ENCODE assay signal across 8 mouse cellular contexts in the genomic region with DNA sequence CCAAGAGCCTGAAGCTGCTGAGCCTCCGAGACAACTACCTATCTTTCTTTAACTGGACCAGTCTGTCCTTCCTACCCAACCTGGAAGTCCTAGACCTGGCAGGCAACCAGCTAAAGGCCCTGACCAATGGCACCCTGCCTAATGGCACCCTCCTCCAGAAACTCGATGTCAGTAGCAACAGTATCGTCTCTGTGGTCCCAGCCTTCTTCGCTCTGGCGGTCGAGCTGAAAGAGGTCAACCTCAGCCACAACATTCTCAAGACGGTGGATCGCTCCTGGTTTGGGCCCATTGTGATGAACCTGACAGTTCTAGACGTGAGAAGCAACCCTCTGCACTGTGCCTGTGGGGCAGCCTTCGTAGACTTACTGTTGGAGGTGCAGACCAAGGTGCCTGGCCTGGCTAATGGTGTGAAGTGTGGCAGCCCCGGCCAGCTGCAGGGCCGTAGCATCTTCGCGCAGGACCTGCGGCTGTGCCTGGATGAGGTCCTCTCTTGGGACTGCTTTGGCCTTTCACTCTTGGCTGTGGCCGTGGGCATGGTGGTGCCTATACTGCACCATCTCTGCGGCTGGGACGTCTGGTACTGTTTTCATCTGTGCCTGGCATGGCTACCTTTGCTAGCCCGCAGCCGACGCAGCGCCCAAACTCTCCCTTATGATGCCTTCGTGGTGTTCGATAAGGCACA. TPM values are rescaled to one million over a fixed set of nuclear protein-coding genes. Genes with fewer than 3 reads are reported as not detected.
DNase-seq lines count a peak whose midpoint lies in the region; ATAC-seq and TF ChIP-seq lines count a peak whose summit lies in the region.

No protein-coding gene starts in this region.

- ATAC-seq in kidney, embryonic 14.5 days (ENCODE audit: low FRiP score, low TSS enrichment), result peak; percentile 17; the same call in 1 of the 2 replicates
- peak; percentile 17; the same call in 1 of the 2 replicates for ATAC-seq in hindbrain, embryonic 14.5 days (ENCODE audit: low FRiP score)
- peak; percentile 51 for ATAC-seq in midbrain, embryonic 13.5 days

- H3K27me3 ChIP-seq in kidney, embryonic 14.5 days (ENCODE audit: control insufficient read depth, insufficient read depth, low read length), result peaks cover 4% of the 10 kb centered on the region; the same call in 1 of the 2 replicates
- peaks cover 5% of the 10 kb centered on the region; the same call in 1 of the 2 replicates for H3K27me3 ChIP-seq in hindbrain, embryonic 14.5 days (ENCODE audit: control insufficient read depth, insufficient read depth, low read length)
- peaks cover 15% of the 10 kb centered on the region for H3K27me3 ChIP-seq in midbrain, embryonic 13.5 days

- peak overlapping the region; percentile 31 for H3K4me3 ChIP-seq in kidney, embryonic 14.5 days (ENCODE audit: low read length)
- H3K4me3 ChIP-seq in cortical plate, adult 2 months (ENCODE audit: insufficient read depth, low read length), result peak overlapping the region; percentile 23; the same call in 1 of the 2 replicates
- H3K4me3 ChIP-seq in hindbrain, embryonic 14.5 days (replicated peaks; ENCODE audit: low read length), result peak overlapping the region; percentile 33
- H3K4me3 ChIP-seq in midbrain, embryonic 13.5 days (replicated peaks), result peak overlapping the region; percentile 40

- H3K27ac ChIP-seq in kidney, embryonic 14.5 days (ENCODE audit: low read depth, low read length), result no peak overlapping the region; the same call in 1 of the 2 replicates
- H3K27ac ChIP-seq in cortical plate, adult 2 months (ENCODE audit: insufficient read depth, low read length), result no peak overlapping the region
- H3K27ac ChIP-seq in hindbrain, embryonic 14.5 days, result no peak overlapping the region
- no peak overlapping the region for H3K27ac ChIP-seq in midbrain, embryonic 13.5 days

- peak overlapping the region; percentile 34; the same call in 1 of the 2 replicates for H3K9ac ChIP-seq in kidney, embryonic 14.5 days (ENCODE audit: low read depth, low read length)
- H3K9ac ChIP-seq in hindbrain, embryonic 14.5 days, result peak overlapping the region; percentile 63
- peak overlapping the region; percentile 63 for H3K9ac ChIP-seq in midbrain, embryonic 13.5 days (replicated peaks)

- no peak for TF ChIP-seq POLR2A in cortical plate, adult 2 months (IDR thresholded peaks at IDR 0.05; ENCODE audit: extremely low read depth, insufficient read depth, low read length)

- no peak for DNase-seq in kidney, postnatal 4 days
- no peak for DNase-seq in hindbrain, embryonic 14.5 days (ENCODE audit: low spot score)
- no peak for DNase-seq in cerebellum, adult 11-12 months
- no peak for DNase-seq in yolk sac, embryonic 10.5 days (ENCODE audit: low spot score)
- no peak for DNase-seq in thymus, postnatal 0 days (ENCODE audit: low spot score)

- H3K4me2 ChIP-seq in kidney, embryonic 14.5 days (replicated peaks; ENCODE audit: low read depth, low read length), result peak overlapping the region; percentile 64
- H3K4me2 ChIP-seq in hindbrain, embryonic 14.5 days (replicated peaks), result peak overlapping the region; percentile 75
- peak overlapping the region; percentile 69 for H3K4me2 ChIP-seq in midbrain, embryonic 13.5 days (replicated peaks)

- H3K36me3 ChIP-seq in kidney, embryonic 14.5 days (ENCODE audit: control insufficient read depth, insufficient read depth, low read length), result no peaks in the 10 kb centered on the region
- no peaks in the 10 kb centered on the region for H3K36me3 ChIP-seq in hindbrain, embryonic 14.5 days (replicated peaks; ENCODE audit: control insufficient read depth, insufficient read depth)
- no peaks in the 10 kb centered on the region for H3K36me3 ChIP-seq in midbrain, embryonic 13.5 days

- H3K4me1 ChIP-seq in kidney, embryonic 14.5 days (ENCODE audit: control insufficient read depth, insufficient read depth, low read length), result peaks cover 18% of the 10 kb centered on the region
- 0 out of 2 replicates have a peak, but pooled peaks cover 2% of the 10 kb centered on the region for H3K4me1 ChIP-seq in cortical plate, adult 2 months (ENCODE audit: control insufficient read depth, insufficient read depth, low read length)
- H3K4me1 ChIP-seq in hindbrain, embryonic 14.5 days (replicated peaks; ENCODE audit: control insufficient read depth, insufficient read depth, low read length), result 0 out of 2 replicates have a peak, but pooled peaks cover 7% of the 10 kb centered on the region
- peaks cover 11% of the 10 kb centered on the region for H3K4me1 ChIP-seq in midbrain, embryonic 13.5 days (replicated peaks)

- no peaks in the 10 kb centered on the region for H3K9me3 ChIP-seq in kidney, embryonic 14.5 days (ENCODE audit: control insufficient read depth, low read length)
- H3K9me3 ChIP-seq in hindbrain, embryonic 14.5 days (ENCODE audit: control insufficient read depth, low read length), result no peaks in the 10 kb centered on the region
- H3K9me3 ChIP-seq in midbrain, embryonic 13.5 days, result no peaks in the 10 kb centered on the region

- TF ChIP-seq CTCF in cortical plate, adult 2 months (IDR thresholded peaks at IDR 0.05; ENCODE audit: extremely low read depth, insufficient read depth, low read length), result no peak

- 47% methylated on average over 24 of the region's 24 CpGs for WGBS in kidney, embryonic 14.5 days
- WGBS in hindbrain, embryonic 14.5 days, result 58% methylated on average over 24 of the region's 24 CpGs
- WGBS in midbrain, embryonic 13.5 days, result 62% methylated on average over 24 of the region's 24 CpGs

RNA-seq across cellular contexts. Expression of a gene that starts 3.2 kb away (rescaled TPM):
- polyA plus RNA-seq in kidney, embryonic 14.5 days (2014; fragmentation: Nextera tagmentation; extraction: Ambion mirVana), result 0.14 TPM in 1 of 2 replicates, not detected in the other
- 1.2 and 1.3 TPM in 2 replicates for polyA plus RNA-seq in cortical plate, adult 2 months (2012; rRNA removed)
- polyA plus RNA-seq in hindbrain, embryonic 14.5 days (2014; fragmentation: Nextera tagmentation; extraction: Ambion mirVana), result 0.12 TPM in 1 of 2 replicates, not detected in the other
- polyA plus RNA-seq in midbrain, embryonic 13.5 days (2015; fragmentation: Nextera tagmentation; extraction: Ambion mirVana), result not detected in 2 replicates
- polyA plus RNA-seq in thymus, postnatal 0 days (2015; fragmentation: Nextera tagmentation; extraction: Ambion mirVana), result 0.12 and 0.30 TPM in 2 replicates

RNA-seq across cellular contexts. Expression of a gene that starts 22.7 kb away (rescaled TPM):
- polyA plus RNA-seq in kidney, embryonic 14.5 days (2014; fragmentation: Nextera tagmentation; extraction: Ambion mirVana), result 77.9 and 80.8 TPM in 2 replicates
- polyA plus RNA-seq in cortical plate, adult 2 months (2012; rRNA removed), result 97.3 and 106 TPM in 2 replicates
- 49.6 and 52.9 TPM in 2 replicates for polyA plus RNA-seq in hindbrain, embryonic 14.5 days (2014; fragmentation: Nextera tagmentation; extraction: Ambion mirVana)
- 52.2 and 53.3 TPM in 2 replicates for polyA plus RNA-seq in midbrain, embryonic 13.5 days (2015; fragmentation: Nextera tagmentation; extraction: Ambion mirVana)
- 138 and 141 TPM in 2 replicates for polyA plus RNA-seq in thymus, postnatal 0 days (2015; fragmentation: Nextera tagmentation; extraction: Ambion mirVana)

RNA-seq across cellular contexts. Expression of a gene that starts 22.8 kb away (rescaled TPM):
- polyA plus RNA-seq in kidney, embryonic 14.5 days (2014; fragmentation: Nextera tagmentation; extraction: Ambion mirVana), result 71.8 and 95.3 TPM in 2 replicates
- polyA plus RNA-seq in cortical plate, adult 2 months (2012; rRNA removed), result 117 and 125 TPM in 2 replicates
- polyA plus RNA-seq in hindbrain, embryonic 14.5 days (2014; fragmentation: Nextera tagmentation; extraction: Ambion mirVana), result 99.0 and 99.7 TPM in 2 replicates
- polyA plus RNA-seq in midbrain, embryonic 13.5 days (2015; fragmentation: Nextera tagmentation; extraction: Ambion mirVana), result 91.5 and 93.6 TPM in 2 replicates
- polyA plus RNA-seq in thymus, postnatal 0 days (2015; fragmentation: Nextera tagmentation; extraction: Ambion mirVana), result 80.1 and 93.8 TPM in 2 replicates

RNA-seq across cellular contexts. Expression of a gene that starts 26.1 kb away (rescaled TPM):
- polyA plus RNA-seq in kidney, embryonic 14.5 days (2014; fragmentation: Nextera tagmentation; extraction: Ambion mirVana), result 36.4 and 43.1 TPM in 2 replicates
- 42.1 and 47.4 TPM in 2 replicates for polyA plus RNA-seq in cortical plate, adult 2 months (2012; rRNA removed)
- 13.0 and 13.4 TPM in 2 replicates for polyA plus RNA-seq in hindbrain, embryonic 14.5 days (2014; fragmentation: Nextera tagmentation; extraction: Ambion mirVana)
- 16.7 and 16.9 TPM in 2 replicates for polyA plus RNA-seq in midbrain, embryonic 13.5 days (2015; fragmentation: Nextera tagmentation; extraction: Ambion mirVana)
- polyA plus RNA-seq in thymus, postnatal 0 days (2015; fragmentation: Nextera tagmentation; extraction: Ambion mirVana), result 21.0 and 21.4 TPM in 2 replicates

RNA-seq across cellular contexts. Expression of a gene that starts 54.9 kb away (rescaled TPM):
- polyA plus RNA-seq in kidney, embryonic 14.5 days (2014; fragmentation: Nextera tagmentation; extraction: Ambion mirVana), result 27.1 and 38.1 TPM in 2 replicates
- polyA plus RNA-seq in cortical plate, adult 2 months (2012; rRNA removed), result 95.4 and 103 TPM in 2 replicates
- 40.2 and 42.3 TPM in 2 replicates for polyA plus RNA-seq in hindbrain, embryonic 14.5 days (2014; fragmentation: Nextera tagmentation; extraction: Ambion mirVana)
- 36.0 and 42.5 TPM in 2 replicates for polyA plus RNA-seq in midbrain, embryonic 13.5 days (2015; fragmentation: Nextera tagmentation; extraction: Ambion mirVana)
- polyA plus RNA-seq in thymus, postnatal 0 days (2015; fragmentation: Nextera tagmentation; extraction: Ambion mirVana), result 19.1 and 20.5 TPM in 2 replicates
